Mouse (Mus musculus) adrenal gland, postnatal 14 days (tissue): ENCODE data around the gene Cfap43. TPM values are rescaled to one million over a fixed set of nuclear protein-coding genes. Genes with fewer than 3 reads are reported as not detected.

ENCODE experiments used
- DNase-seq: peaks from one replicate; pipeline ENCODE4 v3.0.0; 2021; ENCODE audit warnings: mixed read lengths
- total RNA-seq: library from RNA; stranded (reverse); gene quantifications from 2 replicates; pipeline ENCODE4 v1.2.3, GENCODE M21; 2021

The Cfap43 gene
- total RNA-seq, 1 experiment from 2014 or later, result not detected

DNA sequence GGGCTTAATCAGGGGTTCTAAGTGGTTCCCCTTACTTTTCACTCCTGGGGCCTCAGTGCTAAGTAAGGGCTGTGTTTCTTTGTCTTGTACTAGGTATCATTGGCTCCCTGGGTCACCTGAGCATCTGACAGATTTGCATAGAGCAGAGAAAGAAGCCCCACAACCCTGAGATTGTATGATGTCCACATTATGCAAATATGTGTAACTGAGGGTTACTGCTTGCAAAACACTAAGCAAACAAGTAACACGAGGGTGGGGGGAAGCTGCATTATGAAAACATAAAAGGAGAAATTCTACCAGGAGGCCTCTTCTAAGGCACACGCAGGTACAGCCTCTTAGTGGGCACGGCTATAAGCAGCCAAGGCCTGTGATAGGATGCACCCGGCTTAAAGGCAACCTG lies 3.8 kb downstream of the Cfap43 start:
- no peak for DNase-seq

DNA sequence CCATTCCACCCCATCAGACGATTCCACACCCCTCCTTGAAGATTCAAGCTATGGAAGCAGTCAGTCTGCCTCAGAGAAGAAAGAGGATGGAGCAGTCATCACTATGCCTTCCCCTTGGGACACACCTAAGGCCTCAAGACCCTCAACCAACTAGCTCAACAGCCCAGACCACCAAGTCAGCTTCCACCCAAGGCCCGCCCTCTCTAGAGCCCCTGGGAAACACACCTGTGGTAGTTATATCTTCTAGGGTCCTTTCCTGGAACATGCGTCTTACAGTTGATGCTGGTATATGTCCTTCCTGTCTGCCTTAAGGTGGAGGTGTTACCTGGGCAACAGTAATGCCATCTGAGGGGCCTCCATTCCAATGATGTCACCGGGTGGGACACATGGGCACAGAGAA lies 4.9 kb downstream of the Cfap43 start:
- no peak for DNase-seq

DNA sequence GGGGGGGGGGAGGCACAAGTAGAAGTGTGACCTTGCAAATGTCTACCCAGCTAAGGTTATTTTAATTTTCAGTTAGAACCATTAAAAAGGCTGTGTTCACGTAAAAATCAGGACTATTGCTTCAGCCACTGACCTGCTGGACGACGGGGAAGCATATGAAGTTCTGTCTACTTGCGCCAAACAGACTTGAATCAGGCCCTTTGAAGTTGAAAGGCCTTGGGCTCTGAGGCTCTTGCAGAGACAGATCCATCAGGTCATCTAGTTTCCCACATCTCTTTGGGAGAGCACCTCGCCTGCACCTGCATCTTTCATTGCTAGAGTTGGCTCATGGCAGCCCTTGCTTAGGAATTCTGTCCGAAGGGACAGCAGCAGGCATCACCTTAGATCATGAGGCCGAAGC lies 5.7 kb downstream of the Cfap43 start:
- no peak for DNase-seq

DNA sequence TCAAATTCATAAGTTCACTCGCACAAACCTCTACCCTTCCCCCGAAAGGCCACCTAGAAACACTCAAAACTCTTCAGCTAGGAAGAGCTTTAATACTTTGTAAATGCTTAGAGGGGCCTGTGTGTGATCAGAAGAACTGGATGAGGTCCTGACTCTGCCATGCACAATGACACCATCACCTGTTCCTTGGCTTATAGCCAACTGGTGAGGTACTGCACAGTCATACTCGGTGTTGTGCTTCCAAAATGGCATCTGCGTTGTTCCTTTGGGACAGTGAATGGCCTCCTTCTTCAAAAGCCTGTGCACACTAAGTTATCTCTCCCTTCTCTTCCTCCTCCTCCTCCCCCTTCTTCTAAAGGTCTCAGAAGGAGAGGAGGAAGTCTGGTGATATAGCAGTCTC lies 8.3 kb downstream of the Cfap43 start:
- DNase-seq, result no peak

DNA sequence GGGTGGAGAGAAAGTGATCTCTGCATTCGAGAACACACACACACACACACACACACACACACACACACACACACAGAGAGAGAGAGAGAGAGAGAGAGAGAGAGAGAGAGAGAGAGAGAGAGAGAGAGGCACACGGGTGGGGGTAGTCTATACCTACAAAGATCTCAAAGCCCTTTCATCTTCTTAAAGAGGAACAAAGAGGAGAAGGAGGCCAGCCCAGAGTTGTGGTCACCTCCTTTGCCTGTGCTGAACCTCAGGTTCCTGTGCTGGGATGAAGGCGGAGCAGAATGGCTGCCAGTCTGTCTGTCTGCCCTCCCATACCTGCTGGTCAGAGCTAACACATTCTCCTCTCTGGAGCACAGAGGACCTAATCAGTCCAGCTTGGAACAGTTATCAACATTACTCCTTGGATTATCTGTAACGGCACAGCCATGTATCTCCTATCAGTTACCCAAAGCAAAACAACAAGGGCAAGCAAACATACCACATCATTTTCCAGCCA lies 8.9 kb downstream of the Cfap43 start:
- no peak for DNase-seq

DNA sequence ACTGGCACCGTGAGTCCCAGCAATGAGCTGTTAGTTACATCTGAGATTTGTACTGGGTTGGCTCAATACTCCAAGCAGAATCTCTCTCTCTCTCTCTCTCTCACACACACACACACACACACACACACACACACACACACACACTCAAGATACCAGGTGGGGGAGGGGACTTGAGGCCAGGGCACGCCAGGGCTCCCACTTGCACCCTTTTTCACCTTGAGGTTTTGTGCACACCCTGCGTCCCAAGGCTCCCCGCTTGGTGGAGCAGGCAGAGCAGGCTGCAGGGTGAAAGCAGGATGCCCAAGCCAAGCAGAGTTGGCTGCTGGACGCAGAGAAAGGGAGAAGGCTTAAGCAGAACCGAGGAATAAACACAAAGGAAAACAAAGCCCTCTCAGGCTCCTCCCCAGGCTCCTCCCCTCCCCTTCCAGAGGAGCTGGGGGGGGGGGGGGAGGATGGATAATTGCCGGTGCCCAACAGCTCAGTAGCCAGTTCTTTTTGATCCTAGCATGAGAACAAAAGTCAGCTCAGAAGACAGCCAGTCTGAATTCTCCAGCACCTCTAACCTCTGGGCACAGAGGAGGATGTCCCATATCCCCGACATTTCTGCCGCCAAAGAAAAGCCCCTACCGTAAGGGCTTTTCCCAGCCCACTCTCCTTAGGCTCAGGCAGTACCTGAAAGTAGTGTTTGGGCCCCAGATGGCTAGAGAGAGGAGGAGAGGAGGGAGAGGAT lies 9.5 kb downstream of the Cfap43 start:
- peak; percentile 49 for DNase-seq

DNA sequence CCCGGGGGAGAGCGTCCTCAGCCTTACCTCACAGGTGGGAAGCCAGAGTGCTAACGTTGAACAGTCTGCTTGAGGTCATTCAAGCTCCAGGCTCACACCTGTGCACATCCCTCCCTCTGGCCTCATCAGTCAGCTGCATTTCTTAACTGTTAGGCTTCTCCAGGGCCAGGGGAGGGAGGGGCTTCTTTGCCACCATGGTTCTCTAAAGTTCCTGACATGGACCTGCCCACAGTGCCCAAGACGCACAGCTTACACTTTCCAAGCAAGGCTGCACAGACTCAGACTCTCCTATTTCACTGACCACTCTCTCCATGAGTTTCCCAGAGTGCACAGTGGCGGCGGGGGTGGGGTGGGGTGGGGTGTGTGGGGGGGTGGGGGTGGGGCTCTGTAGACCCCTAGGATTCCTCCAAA lies 10.1 kb downstream of the Cfap43 start:
- DNase-seq, result peak; percentile 4

DNA sequence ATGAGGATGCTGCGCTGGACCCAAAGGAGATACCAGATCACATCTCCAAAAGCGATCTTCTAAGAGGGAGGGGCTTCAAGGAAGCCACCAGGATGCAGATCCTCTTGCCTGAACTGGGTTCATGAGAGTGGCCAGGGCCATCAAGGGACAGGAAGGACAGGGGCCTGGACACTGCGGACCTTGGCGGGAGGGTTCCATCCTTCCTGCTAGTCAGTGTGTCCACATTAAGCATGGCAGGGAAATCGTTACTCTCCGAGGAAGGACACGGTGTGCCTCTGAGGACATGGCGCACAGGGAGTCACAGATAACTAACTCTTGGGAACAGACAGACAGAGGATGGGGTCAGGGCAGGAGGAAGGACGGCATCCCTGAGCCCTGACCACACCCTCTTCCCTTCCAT lies 11.5 kb downstream of the Cfap43 start:
- peak; percentile 47 for DNase-seq

DNA sequence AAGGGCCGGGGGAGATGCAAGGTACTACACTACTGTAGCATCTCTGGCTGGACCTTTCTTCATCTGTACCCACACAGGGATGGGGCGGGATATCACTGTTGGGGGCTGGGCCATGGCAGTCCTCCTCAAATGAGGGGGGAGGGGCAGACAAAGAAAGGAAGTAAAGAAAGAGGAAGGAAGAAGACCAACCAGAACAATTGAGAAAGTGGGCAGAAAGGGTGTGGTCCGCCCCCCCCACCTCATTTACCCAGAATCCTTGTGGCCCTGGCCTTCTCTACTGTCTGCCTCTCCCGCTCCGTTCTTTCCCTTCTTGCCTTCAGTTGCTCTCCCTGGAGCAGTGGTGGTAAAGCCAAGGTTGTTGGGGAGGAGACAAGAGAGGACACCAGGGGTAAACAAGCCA lies 13.5 kb downstream of the Cfap43 start:
- no peak for DNase-seq

DNA sequence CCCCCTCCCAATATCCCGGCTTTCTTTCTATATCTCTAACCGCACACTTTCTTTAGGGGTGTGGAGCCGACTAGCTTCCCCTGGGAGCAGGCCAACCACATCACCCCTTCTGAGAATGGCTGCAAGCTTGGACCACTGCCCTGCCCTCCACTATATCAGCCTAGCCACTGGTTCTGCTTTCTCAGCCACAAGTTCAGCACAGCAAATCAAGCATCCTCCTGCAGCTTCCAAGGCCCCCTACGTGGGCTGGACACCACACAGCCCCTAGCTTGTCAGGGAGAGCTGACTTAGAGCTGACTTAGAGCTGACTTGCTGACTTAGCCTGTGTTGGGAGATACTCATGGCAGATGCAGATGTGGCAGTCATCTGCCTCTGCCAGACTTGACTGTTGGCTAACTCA lies 14.0 kb downstream of the Cfap43 start:
- DNase-seq, result no peak

DNA sequence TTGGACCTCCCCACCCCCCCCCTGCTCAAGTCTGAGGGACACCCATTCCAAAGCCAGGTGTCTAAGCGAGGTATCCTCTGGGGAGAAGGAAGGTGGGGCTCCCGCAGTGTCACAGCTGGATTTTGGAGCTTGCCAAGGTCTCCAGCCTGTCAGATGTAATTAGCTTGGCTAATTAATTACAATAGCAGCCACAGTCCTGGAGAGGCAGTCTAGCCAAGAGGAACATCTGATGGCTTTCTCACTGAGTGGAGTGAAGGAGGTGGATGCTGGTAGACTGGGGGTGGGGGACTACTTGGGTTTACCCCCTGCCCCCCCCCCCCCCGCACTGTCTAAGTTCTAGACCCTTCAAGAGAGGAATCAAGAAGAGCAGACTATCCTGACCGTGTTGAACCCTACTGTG lies 15.4 kb downstream of the Cfap43 start:
- no peak for DNase-seq

DNA sequence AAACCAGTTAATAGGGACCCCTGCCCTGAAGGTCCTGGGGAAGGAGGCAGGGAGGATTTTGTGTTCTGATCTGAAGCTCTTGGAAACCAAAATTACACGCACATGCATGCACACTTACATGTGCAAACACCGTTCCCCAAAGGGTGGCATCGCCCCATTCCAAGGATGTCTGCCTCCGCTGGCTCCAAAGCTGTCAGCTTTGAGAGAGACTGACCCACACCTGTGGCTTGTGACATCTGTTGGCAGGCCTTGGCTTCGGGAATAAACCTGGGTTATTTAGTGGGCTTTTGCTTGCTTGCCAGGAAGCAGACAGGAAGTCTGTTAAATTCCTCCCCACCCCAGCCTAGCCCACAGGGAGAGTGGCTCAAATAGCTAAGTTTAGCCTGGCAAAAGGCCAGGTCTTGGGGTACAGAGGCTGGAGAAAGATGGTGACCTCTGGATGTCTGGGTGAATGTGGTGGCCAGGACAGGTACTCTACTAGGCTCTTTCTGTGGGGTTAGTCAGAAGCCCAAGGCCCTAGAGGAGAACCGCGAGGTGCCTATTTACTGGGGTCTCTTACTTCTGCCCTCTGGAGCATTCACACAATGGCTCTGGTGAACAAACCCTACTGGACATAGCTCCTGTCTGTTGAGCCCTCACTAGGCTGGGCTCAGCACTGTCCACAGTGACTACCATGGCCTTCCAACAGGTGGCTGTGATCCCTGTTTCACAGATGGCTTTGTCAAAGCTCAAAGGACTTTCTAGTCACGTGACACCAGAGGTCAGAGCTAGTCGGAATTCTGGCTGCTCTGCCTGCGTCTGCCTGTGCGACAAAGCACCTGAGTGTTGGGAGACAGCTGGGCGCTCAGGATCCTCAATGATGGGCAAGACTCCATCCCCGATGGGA lies 16.5 kb downstream of the Cfap43 start:
- DNase-seq, result peak; percentile 64

DNA sequence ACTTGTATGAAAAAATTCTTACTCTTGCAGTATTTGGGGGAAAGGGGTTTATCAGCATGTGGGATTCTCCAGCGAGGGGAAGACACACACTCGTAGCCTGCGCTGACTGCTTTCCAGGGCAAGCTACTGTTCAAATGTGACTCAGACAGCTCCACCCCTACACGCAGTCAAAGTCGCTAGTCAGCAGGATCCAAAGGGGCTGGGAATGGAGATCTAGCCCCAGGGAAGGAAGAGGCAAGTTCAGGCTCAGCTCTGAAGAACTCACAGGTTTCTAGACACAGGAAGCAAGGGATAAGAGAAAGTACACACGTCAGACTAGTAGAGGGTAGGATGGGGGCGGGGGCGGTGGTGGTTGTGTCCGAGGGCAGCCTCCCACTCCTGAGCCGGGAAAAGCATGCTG lies 18.5 kb downstream of the Cfap43 start:
- DNase-seq, result no peak

DNA sequence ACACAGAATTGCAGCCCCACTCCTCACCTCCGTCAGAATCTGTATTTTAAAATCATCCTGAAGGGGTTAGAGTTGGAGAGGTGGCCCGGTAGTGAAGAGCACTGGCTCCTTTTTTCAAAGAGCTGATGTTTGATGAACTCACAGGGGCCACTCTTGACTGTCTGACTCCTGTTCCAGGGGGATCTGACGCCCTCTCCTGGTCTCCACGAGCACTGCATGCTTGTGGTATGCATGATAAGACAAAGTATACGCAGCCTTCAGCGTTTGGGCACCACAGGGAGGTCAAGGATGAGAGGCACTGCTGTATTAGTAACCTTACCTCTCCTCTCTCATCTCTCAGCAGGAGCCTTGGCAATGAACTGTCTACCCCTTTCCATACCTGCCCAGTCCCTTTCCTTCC lies 19.1 kb downstream of the Cfap43 start:
- DNase-seq, result no peak

DNA sequence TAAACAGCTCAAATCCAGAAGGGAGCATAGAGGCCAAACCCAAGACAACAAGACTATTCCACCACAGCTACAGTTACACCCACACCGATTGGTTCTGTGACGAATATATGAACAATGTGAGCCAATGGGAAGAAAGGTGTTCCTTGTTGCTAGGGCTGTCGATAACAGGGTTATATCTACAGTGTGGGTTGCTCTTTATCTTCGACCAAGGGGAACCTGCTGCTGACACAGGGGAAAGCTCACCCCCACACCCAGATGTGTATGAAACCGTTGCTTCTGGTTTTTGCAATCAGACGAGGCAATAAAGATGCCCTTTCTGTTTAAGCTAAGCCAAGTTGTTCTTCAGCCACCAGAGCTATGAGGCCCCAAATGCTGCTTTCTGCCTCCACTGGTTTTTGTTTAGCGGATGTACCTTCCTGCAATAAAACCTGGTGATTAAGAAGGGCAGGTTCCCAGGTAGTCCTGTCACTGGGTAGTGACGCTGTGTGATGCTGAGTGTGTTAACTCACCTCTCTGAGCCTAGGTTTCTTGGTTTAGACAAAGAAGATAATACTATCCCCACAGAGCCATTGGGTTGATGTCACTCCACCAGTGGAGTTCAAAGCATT lies 20.5 kb downstream of the Cfap43 start:
- DNase-seq, result no peak

DNA sequence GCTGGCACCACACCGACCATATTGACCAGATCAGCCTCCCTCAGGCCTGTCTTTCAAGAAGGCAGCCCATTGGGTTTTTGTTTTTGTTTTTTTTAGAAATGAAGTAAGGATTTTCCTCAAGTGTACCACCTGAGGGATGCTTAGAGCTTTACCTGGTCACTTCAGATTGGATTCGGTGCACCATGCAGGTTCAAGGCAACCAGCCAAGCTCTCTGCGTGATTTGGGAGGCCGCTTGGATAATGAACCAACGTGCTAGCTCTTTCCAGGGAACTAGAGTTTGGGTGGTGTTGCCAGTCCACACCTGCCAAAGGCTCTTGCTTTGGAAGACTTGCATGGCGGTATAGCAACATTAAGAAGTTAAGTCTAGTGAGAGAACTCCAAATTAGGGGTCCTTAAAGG lies 26.0 kb downstream of the Cfap43 start:
- no peak for DNase-seq

DNA sequence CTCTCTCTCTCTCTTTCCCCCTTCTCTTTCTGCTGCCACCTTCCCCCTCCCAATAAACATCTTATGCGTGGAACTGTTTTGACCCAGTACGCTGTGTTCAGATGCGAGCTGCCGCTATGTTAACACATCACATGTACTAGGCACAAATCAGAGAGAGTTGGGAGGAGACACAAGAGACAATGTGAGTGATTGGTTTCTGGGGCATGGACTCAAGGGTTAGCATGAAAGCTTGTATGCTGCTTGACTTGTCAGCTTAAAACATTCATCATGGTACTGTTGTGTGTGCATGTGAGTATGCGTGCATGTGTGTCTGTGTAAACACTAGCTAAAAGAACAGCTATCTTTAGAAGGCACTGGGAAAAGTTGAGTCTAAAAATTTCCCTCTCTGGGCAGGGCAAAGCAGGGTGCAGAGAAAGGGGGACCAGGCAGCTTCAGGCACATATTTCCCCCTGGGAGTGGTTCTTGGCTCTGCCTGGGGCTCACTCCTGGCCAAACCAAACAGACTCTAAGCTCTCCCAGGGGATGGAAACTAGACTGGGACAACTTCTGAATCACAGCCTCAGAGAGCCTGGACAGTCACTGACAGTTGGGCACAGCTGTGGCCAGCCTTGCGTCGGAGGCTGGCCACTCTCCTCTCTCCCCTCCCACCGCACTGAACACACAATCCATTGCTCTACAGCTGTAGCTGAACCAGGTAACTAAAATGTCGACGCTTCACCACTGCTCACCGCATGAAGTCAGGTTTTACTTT lies 27.4 kb downstream of the Cfap43 start:
- peak; percentile 58 for DNase-seq

DNA sequence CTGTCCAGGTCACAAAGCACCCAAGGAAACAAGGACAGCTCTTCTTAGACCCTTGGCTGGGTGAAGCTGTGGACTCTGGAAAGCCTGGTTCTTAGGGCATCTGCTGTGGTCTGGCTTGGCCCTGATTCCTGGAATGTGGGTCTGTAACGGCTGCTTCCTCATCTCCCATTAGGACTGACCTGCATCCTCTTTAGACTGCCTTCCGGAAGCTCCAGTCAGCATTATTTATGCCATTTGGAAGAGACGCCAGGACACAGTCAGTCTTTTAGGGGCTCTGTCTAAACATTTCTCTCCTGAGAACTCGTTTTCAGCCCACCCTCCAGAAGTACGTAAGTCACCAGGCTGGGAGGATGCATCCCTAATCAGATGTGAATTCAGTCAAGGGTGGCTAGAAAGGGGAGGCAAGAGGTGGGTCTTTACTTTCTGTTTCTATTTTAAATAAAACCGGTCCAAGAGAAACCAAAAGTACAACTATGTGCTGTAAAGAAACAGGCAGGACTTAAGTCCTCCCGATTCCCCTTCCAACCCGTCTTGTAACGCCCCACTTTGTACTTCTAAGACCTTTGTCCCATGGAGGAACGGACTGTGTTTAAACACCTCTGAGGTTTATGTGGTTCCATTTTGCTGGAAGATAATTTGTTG lies 28.5 kb downstream of the Cfap43 start:
- DNase-seq, result peak; percentile 46

DNA sequence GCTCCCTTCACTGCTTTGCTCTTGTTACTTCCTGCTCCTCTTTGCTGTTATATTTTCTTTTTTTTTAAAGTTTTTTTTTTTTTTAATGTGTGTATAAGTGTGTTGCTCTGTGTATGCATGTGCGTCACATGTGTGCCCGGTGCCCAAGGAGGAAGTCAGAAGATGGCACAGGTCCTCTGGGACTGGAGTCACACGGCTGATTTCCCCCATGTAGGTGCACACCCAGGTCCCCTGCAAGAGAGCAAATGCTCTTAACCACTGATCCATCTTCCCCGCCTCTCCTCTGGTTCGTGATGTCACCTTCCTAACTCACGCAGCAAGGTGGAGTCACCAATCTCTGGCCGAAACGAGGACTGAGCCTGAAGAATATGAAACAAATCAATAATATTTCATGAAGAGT lies 31.1 kb downstream of the Cfap43 start:
- DNase-seq, result no peak

DNA sequence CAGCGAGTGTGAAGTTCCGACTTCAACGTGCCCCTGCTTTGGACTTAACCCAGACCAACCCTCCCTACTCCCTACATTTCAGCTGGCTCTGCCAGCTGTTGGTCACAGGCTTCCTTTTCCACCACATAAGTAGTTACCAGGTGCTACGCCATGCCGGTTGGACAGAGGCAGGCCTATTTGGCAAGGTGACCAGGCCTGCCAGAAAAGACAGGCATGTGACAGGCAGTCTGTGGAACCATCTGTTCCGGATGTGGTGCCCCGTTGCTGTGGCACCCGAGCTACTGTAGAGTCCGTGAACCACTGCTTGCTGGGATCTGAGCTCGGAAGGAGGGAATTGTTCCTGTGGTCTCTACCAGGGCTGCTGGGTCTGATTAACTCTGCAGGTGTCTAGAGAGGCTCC lies 31.7 kb downstream of the Cfap43 start:
- DNase-seq, result no peak

DNA sequence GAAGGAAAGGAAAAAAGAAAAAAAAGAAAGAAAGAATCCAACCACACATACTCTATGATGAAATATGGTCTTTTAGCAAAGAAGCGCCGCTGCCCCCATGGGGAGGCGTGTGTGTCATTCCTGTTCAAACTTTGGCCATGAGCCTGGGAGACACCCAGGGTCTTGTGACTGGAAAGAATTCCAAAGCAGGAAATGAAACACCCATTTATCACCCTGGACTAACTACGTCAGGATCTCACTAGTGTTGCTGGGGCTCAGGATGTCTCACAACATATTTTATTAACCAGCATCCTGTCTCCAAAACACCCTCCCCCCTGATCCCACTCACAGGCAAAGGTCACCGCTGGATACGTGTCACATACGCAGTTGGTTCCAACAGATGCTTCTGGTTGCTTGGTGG lies 32.5 kb downstream of the Cfap43 start:
- DNase-seq, result peak; percentile 69

DNA sequence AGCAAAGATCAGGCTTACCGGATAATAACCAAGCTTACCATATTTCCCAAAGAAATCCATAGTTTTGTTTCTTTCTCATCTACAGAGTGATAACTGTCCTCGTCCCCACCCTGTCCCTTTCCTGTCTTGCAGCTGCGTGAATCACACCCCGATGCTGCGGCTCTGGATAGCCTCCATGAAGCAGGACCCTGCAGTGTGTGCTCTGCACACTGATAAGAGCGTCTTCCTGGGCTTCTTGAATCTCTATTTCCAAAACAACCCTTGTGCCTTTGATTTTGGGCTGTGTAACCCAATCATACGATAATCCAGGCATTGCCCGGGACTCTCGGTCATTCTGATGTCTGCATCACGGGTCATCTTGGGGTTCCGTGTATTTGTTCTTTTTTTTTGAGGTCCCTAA lies 33.2 kb downstream of the Cfap43 start:
- no peak for DNase-seq
